Mouse (Mus musculus): ENCODE measurements around the gene Slc25a45.

DNA sequence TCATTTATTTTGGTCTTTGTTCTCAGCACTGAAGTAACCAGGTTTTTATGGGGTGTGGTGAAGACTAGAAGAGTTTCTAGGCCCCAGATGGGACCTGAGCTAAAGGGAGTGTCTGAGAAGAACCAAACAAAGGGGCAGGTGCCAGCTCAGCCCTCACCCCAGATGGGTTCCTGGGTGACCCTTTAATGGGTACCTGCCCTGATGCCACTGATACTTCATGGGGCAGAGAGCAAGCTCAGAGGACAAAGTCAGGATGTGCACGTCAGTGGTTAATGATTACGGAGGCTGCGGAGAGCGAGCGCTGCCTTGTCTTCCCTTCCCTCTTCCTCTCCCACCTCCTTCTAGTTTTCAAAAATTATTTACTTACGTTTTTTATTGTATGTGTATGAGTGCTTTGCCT, 3.5 kb downstream of the Slc25a45 start:
- no peak for TF ChIP-seq CTCF (IDR thresholded peaks at IDR 0.05; ENCODE audit: low read depth, low read length)
- TF ChIP-seq EP300 (IDR thresholded peaks at IDR 0.05; ENCODE audit: insufficient read depth, low read depth, low read length), result no peak
- no peak for TF ChIP-seq POLR2A (IDR thresholded peaks at IDR 0.05; ENCODE audit: insufficient read depth, low read length)
